Mouse (Mus musculus) CH12.LX (cell line): Measurements from ENCODE around the gene Gnai2. TPM values are rescaled to one million over a fixed set of nuclear protein-coding genes. Genes with fewer than 3 reads are reported as not detected.

Source experiments
- DNase-seq: peaks from one replicate; pipeline ENCODE4 v3.0.0-alpha.2; 2013; ENCODE audit errors: extremely low read depth
- H3K27ac ChIP-seq: 2 replicates; pipeline ENCODE4 v1.5.1; 2012; ENCODE audit warnings: low read depth, mild to moderate bottlenecking, control low read depth, moderate library complexity; ENCODE audit not compliant: insufficient read depth
- H3K27me3 ChIP-seq: replicated peaks from 2 replicates; pipeline ENCODE3; 2012; ENCODE audit warnings: inconsistent platforms
- H3K36me3 ChIP-seq, 2 experiments: replicated peaks in 1 of 2; 2 replicates each; pipeline versions ENCODE3 to v1.6.1; 2012; ENCODE audit warnings: inconsistent platforms in 1 of 2, low read length in 1 of 2, mild to moderate bottlenecking in 1 of 2, mixed read lengths in 1 of 2, moderate library complexity in 1 of 2; ENCODE audit not compliant: control insufficient read depth in 1 of 2, insufficient read depth in 1 of 2
- H3K4me1 ChIP-seq, 2 experiments: 2 replicates each; pipeline ENCODE4 v1.6.1; 2012; ENCODE audit warnings: inconsistent platforms in 1 of 2, moderate library complexity in 1 of 2; ENCODE audit not compliant: insufficient read depth in 2 of 2, control insufficient read depth in 1 of 2
- H3K4me2 ChIP-seq: 2 replicates; pipeline ENCODE4 v1.6.1; 2012; ENCODE audit warnings: low read depth, mild to moderate bottlenecking, control low read depth; ENCODE audit not compliant: poor library complexity, insufficient read depth, severe bottlenecking
- H3K4me3 ChIP-seq, 3 experiments: fragments of 150-350 bp in 1 of 3; sonication (generic) in 1 of 3; replicated peaks in 1 of 3; 2 replicates each; pipeline versions ENCODE3 to v1.5.1; 2011 to 2012; ENCODE audit warnings: low read depth in 2 of 3, low read length in 2 of 3, mild to moderate bottlenecking in 2 of 3, moderate library complexity in 2 of 3, control low read depth in 1 of 3, improper control_type of control experiment in 1 of 3, inconsistent platforms in 1 of 3, mixed read lengths in 1 of 3; ENCODE audit not compliant: poor library complexity in 1 of 3
- H3K79me2 ChIP-seq: replicated peaks from 2 replicates; pipeline ENCODE4 v1.6.1; 2012; ENCODE audit warnings: mild to moderate bottlenecking, moderate library complexity; ENCODE audit not compliant: control insufficient read depth, poor library complexity, insufficient read depth, severe bottlenecking; ENCODE audit errors: extremely low read depth
- H3K9ac ChIP-seq: 2 replicates; pipeline ENCODE4 v1.6.1; 2012; ENCODE audit warnings: low read depth, mild to moderate bottlenecking, control low read depth, moderate library complexity; ENCODE audit not compliant: insufficient read depth
- H3K9me3 ChIP-seq: replicated peaks from 2 replicates; pipeline ENCODE3; 2012; ENCODE audit warnings: low read length, inconsistent platforms, mixed read lengths
- CTCF ChIP-seq, 2 experiments: IDR thresholded peaks in 1 of 2; conservative IDR thresholded peaks in 1 of 2; 2 replicates each; pipeline ENCODE4 v1.5.1; 2011 to 2012; ENCODE audit warnings: low read depth in 2 of 2, low read length in 2 of 2, improper control_type of control experiment in 1 of 2, inconsistent platforms in 1 of 2, mild to moderate bottlenecking in 1 of 2, moderate library complexity in 1 of 2
- E2F4 ChIP-seq: IDR thresholded peaks from 2 replicates; pipeline ENCODE4 v1.6.1; 2011; ENCODE audit warnings: low read depth, low read length, improper control_type of control experiment; ENCODE audit not compliant: insufficient replicate concordance
- ELF1 ChIP-seq: IDR thresholded peaks from 2 replicates; pipeline ENCODE4 v1.6.1; 2014; ENCODE audit warnings: low read depth, mild to moderate bottlenecking, inconsistent platforms, low read length, improper control_type of control experiment
- EP300 ChIP-seq: IDR thresholded peaks from 2 replicates; pipeline ENCODE4 v1.6.1; 2011; ENCODE audit warnings: low read length, improper control_type of control experiment
- GABPA ChIP-seq: IDR thresholded peaks from 2 replicates; pipeline ENCODE4 v1.6.1; 2012; ENCODE audit warnings: low read depth, low read length, improper control_type of control experiment, inconsistent platforms; ENCODE audit not compliant: insufficient replicate concordance
- HCFC1 ChIP-seq: IDR thresholded peaks from 2 replicates; pipeline ENCODE4 v1.6.1; 2012; ENCODE audit warnings: low read depth, mild to moderate bottlenecking, inconsistent platforms, low read length, improper control_type of control experiment
- JUN ChIP-seq: IDR thresholded peaks from 2 replicates; pipeline ENCODE4 v1.6.1; 2011; ENCODE audit warnings: low read depth, mild to moderate bottlenecking, low read length, improper control_type of control experiment, moderate library complexity; ENCODE audit not compliant: insufficient read depth
- JUND ChIP-seq: conservative IDR thresholded peaks from 2 replicates; pipeline ENCODE4 v1.6.1; 2011; ENCODE audit warnings: low read depth, low read length, improper control_type of control experiment
- MAFK ChIP-seq: IDR thresholded peaks from 2 replicates; pipeline ENCODE4 v1.6.1; 2011; ENCODE audit warnings: low read length, improper control_type of control experiment; ENCODE audit not compliant: insufficient replicate concordance
- MAX ChIP-seq: IDR thresholded peaks from 2 replicates; pipeline ENCODE4 v1.6.1; 2011; ENCODE audit warnings: low read length, improper control_type of control experiment
- MEF2A ChIP-seq: IDR thresholded peaks from 2 replicates; pipeline ENCODE4 v1.6.1; 2014; ENCODE audit warnings: low read depth, mild to moderate bottlenecking, inconsistent platforms, low read length, improper control_type of control experiment, borderline replicate concordance
- POLR2AphosphoS2 ChIP-seq: IDR thresholded peaks from 2 replicates; pipeline ENCODE4 v1.6.1; 2011; ENCODE audit warnings: low read depth, low read length, improper control_type of control experiment
- SMC3 ChIP-seq: IDR thresholded peaks from 2 replicates; pipeline ENCODE4 v1.6.1; 2011; ENCODE audit warnings: low read depth, low read length, improper control_type of control experiment
- TBP ChIP-seq: conservative IDR thresholded peaks from 2 replicates; pipeline ENCODE4 v1.6.1; 2011; ENCODE audit warnings: low read depth, low read length, improper control_type of control experiment
- TCF12 ChIP-seq: IDR thresholded peaks from 2 replicates; pipeline ENCODE4 v1.6.1; 2014; ENCODE audit warnings: low read depth, mild to moderate bottlenecking, inconsistent platforms, low read length, improper control_type of control experiment
- UBTF ChIP-seq: IDR thresholded peaks from 2 replicates; pipeline ENCODE4 v1.6.1; 2012; ENCODE audit warnings: low read depth, mild to moderate bottlenecking, inconsistent platforms, low read length, improper control_type of control experiment, moderate library complexity
- USF1 ChIP-seq: IDR thresholded peaks from 2 replicates; pipeline ENCODE4 v1.6.1; 2014; ENCODE audit warnings: low read depth, mild to moderate bottlenecking, inconsistent platforms, low read length, improper control_type of control experiment
- USF2 ChIP-seq: conservative IDR thresholded peaks from 2 replicates; pipeline ENCODE4 v1.6.1; 2011; ENCODE audit warnings: low read depth, low read length, improper control_type of control experiment
- ZC3H11A ChIP-seq: IDR thresholded peaks from 2 replicates; pipeline ENCODE4 v1.6.1; 2012; ENCODE audit warnings: low read depth, mild to moderate bottlenecking, inconsistent platforms, low read length, improper control_type of control experiment
- ZKSCAN1 ChIP-seq: IDR thresholded peaks from 2 replicates; pipeline ENCODE4 v1.6.1; 2012; ENCODE audit warnings: low read depth, inconsistent platforms, low read length, improper control_type of control experiment, borderline replicate concordance
- ZNF384 ChIP-seq: IDR thresholded peaks from 2 replicates; pipeline ENCODE4 v1.6.1; 2012; ENCODE audit warnings: low read depth, low read length, improper control_type of control experiment, inconsistent platforms
- dilution Hi-C: fragments of 300-500 bp; cut with MboI; formaldehyde crosslinking; loops from 2 replicates; pipeline ENCODE4 v1.14.3; 2020; ENCODE audit warnings: low sequenced_read_pairs; ENCODE audit not compliant: extremely low pct_unique_long_range_greater_than_20kb, extremely low pct_ligation_motif_present
- in situ Hi-C: fragments of 300-500 bp; cut with MboI; formaldehyde crosslinking; loops from 3 replicates; pipeline ENCODE4 v1.14.3; 2019; ENCODE audit warnings: low sequenced_read_pairs, low pct_ligation_motif_present, low pct_unique_long_range_greater_than_20kb, mixed read lengths
- polyA plus RNA-seq: library from polyadenylated mRNA; unstranded; fragments of >175 nt; gene quantifications from 2 replicates; pipeline ENCODE4 v1.2.1, GENCODE M21; 2012; ENCODE audit warnings: low read depth; ENCODE audit not compliant: insufficient read length
- total RNA-seq, 2 experiments: library from RNA; depleted of rRNA; stranded (reverse); fragments of 300-350 nt in 1 of 2; fragments of >200 nt in 1 of 2; gene quantifications; 2 replicates each; pipeline ENCODE4 v1.2.3; 2012 to 2014

The Gnai2 gene
- total and polyA plus RNA-seq, 3 experiments, result 86.2 to 262 (median 154) TPM

DNA sequence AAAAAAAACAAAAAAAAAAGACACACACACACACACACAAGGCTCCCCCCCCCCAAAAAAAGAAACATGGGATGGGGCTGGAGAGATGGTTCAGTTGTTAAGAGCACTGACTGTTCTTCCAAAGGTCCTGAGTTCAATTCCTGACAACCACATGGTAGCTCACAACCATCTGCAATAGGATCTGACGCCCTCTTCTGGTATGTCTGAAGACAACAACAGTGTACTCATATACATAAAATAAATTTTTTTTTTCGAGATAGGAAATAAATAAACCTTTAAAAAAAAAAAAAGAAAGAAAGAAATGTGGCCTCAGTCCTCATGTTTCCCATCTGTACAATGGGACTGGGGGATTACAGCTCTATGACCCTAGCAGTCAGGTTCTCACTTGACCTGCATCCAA lies 17.7 kb downstream of the Gnai2 start:
- no peak for DNase-seq
- Histone ChIP-seq H3K4me3 (no peak overlapping the region), H3K36me3 (peaks cover 63 to 81% of the 10 kb centered on the region in 2 experiments), H3K4me2 (no peak overlapping the region), H3K9me3 (no peaks in the 10 kb centered on the region), H3K27me3 (no peaks in the 10 kb centered on the region), H3K9ac (no peak overlapping the region), H3K27ac (no peak overlapping the region), H3K79me2 (peaks cover 5% of the 10 kb centered on the region; the same call in 1 of the 2 replicates), H3K4me1 (peaks cover 0 to 5% of the 10 kb centered on the region in 2 experiments; a peak in 2 of 4 replicates)
- peak; percentile 20 for TF ChIP-seq SMC3
- peak; percentile 35 for TF ChIP-seq ZNF384
- no peak for TF ChIP-seq MAX
- peak in 1 of 2 experiments; percentile 37; a peak in 2 of 4 replicates for TF ChIP-seq CTCF (conservative IDR thresholded peaks at IDR 0.05 in 1 of 2, IDR thresholded peaks at IDR 0.05 in 1 of 2; ENCODE audit: low read depth in 2 of 2, low read length in 2 of 2)
- dilution Hi-C loops, result no loop called here
- in situ Hi-C loops, result no loop called here

DNA sequence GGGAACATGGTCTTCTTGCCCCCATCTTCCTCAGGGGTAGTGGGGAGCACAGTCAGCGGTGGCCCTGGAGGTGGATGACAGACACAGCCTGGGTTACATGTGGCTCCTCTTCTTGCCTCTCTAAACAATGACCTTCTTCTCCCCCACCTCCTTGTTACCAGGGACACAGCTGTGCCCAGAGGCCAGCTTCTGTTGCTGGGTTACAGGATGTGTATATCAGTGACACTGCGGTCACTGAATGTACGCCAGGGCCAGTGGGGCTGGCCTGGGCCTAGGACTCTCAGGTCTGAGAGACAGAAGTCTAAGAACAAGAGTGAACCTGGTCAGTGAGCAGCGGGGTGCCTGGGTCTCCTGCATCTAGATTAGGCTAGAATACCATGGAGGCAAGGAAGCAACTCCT lies 20.1 kb downstream of the Gnai2 start:
- H3K4me3 ChIP-seq, result no peak overlapping the region
- no peak overlapping the region for H3K27ac ChIP-seq
- H3K9me3 ChIP-seq, result no peaks in the 10 kb centered on the region
- peaks cover 16 to 29% of the 10 kb centered on the region in 2 experiments for H3K4me1 ChIP-seq
- DNase-seq, result no peak
- in situ Hi-C loops, result no loop called here
- H3K27me3 ChIP-seq, result no peaks in the 10 kb centered on the region
- peaks cover 54 to 61% of the 10 kb centered on the region in 2 experiments for H3K36me3 ChIP-seq
- no peaks in the 10 kb centered on the region for H3K79me2 ChIP-seq
- dilution Hi-C loops, result no loop called here
- H3K9ac ChIP-seq, result no peak overlapping the region
- no peak overlapping the region for H3K4me2 ChIP-seq
- TF ChIP-seq E2F4 (no peak), EP300 (no peak), MAFK (no peak), TBP (no peak), TCF12 (no peak), USF2 (no peak), USF1 (no peak), MEF2A (no peak), ZKSCAN1 (no peak), JUND (no peak), JUN (no peak), HCFC1 (no peak), POLR2AphosphoS2 (no peak), ZC3H11A (no peak), UBTF (no peak), ELF1 (no peak), GABPA (no peak)
